Mouse (Mus musculus) lung, embryonic 15.5 days (tissue): ENCODE measurements at regions not wholly inside any gene's neighbourhood (a gene's known extent, or its start where the extent isn't known, plus 50 kb on each side); places are given as distances from the start of the nearest gene placed in this dataset.
A peak's percentile ranks its signal among the peaks of the same experiment; 100 is the strongest.

Source experiments
- ATAC-seq: fragments of 200-750 bp; cut with Nextera tagmentation; 2 replicates; pipeline ENCODE4 v1.8.0; 2017; ENCODE audit warnings: moderate number of reproducible peaks, borderline replicate concordance; ENCODE audit not compliant: low FRiP score, low TSS enrichment; ENCODE audit errors: extremely low read depth
- H3K27ac ChIP-seq: fragments of 300-500 bp; sonication (generic); 2 replicates; pipeline ENCODE4 v1.5.1; 2015; ENCODE audit warnings: moderate library complexity, mild to moderate bottlenecking, inconsistent platforms
- H3K27me3 ChIP-seq: fragments of 300-500 bp; sonication (generic); 2 replicates; pipeline ENCODE4 v1.6.1; 2015; ENCODE audit warnings: inconsistent platforms
- H3K36me3 ChIP-seq: fragments of 300-500 bp; sonication (generic); 2 replicates; pipeline ENCODE4 v1.6.1; 2015; ENCODE audit warnings: inconsistent platforms
- H3K4me1 ChIP-seq: fragments of 300-500 bp; sonication (generic); 2 replicates; pipeline ENCODE4 v1.6.1; 2015; ENCODE audit warnings: inconsistent platforms
- H3K4me2 ChIP-seq: fragments of 300-500 bp; sonication (generic); 2 replicates; pipeline ENCODE4 v1.6.1; 2015; ENCODE audit warnings: inconsistent platforms, mild to moderate bottlenecking, moderate library complexity
- H3K4me3 ChIP-seq: fragments of 300-500 bp; sonication (generic); 2 replicates; pipeline ENCODE4 v1.5.1; 2015; ENCODE audit warnings: mild to moderate bottlenecking, inconsistent platforms
- H3K9ac ChIP-seq: fragments of 300-500 bp; sonication (generic); 2 replicates; pipeline ENCODE4 v1.6.1; 2015; ENCODE audit warnings: inconsistent platforms
- H3K9me3 ChIP-seq: fragments of 300-500 bp; sonication (generic); 2 replicates; pipeline ENCODE4 v1.6.1; 2016; ENCODE audit warnings: inconsistent platforms
- WGBS: fragments of 180-500 bp; shearing (Covaris S2); methylation state at CpG from one replicate; pipeline ENCODE4 v1.1.7; 2015; 5-methylcytosine and 5-hydroxymethylcytosine counted together

GRCm38 (mm10) chr5:42987710-42988466, 245.1 kb upstream of the Cpeb2 start:
- WGBS, result 51% methylated on average over 3 of the region's 3 CpGs
- no peak overlapping the region for H3K9ac ChIP-seq
- ATAC-seq, result peak; percentile 89
- H3K4me1 ChIP-seq, result no peaks in the 10 kb centered on the region
- H3K9me3 ChIP-seq, result no peaks in the 10 kb centered on the region
- no peak overlapping the region for H3K4me2 ChIP-seq
- H3K27ac ChIP-seq, result peak overlapping the region; percentile 79
- no peaks in the 10 kb centered on the region for H3K36me3 ChIP-seq
- H3K4me3 ChIP-seq, result no peak overlapping the region
- H3K27me3 ChIP-seq, result no peaks in the 10 kb centered on the region

GRCm38 (mm10) chr5:42989287-42989686, 243.7 kb upstream of the Cpeb2 start:
- 86% methylated on average over 3 of the region's 3 CpGs for WGBS
- no peak overlapping the region for H3K4me2 ChIP-seq
- no peaks in the 10 kb centered on the region for H3K9me3 ChIP-seq
- no peaks in the 10 kb centered on the region for H3K4me1 ChIP-seq
- no peak for ATAC-seq
- H3K4me3 ChIP-seq, result no peak overlapping the region
- no peak overlapping the region for H3K9ac ChIP-seq
- H3K27me3 ChIP-seq, result no peaks in the 10 kb centered on the region
- no peaks in the 10 kb centered on the region for H3K36me3 ChIP-seq
- no peak overlapping the region for H3K27ac ChIP-seq

GRCm38 (mm10) chr5:43024006-43024593, 208.9 kb upstream of the Cpeb2 start:
- WGBS, result 56% methylated on average over 7 of the region's 7 CpGs
- ATAC-seq, result no peak

GRCm38 (mm10) chr5:43031285-43031684, 201.7 kb upstream of the Cpeb2 start:
- no peak for ATAC-seq
- H3K4me3 ChIP-seq, result no peak overlapping the region
- H3K9ac ChIP-seq, result no peak overlapping the region
- no peaks in the 10 kb centered on the region for H3K9me3 ChIP-seq
- no peak overlapping the region for H3K27ac ChIP-seq
- H3K4me1 ChIP-seq, result no peaks in the 10 kb centered on the region; the same call in 1 of the 2 replicates
- 77% methylated on average over 3 of the region's 3 CpGs for WGBS
- no peaks in the 10 kb centered on the region for H3K27me3 ChIP-seq
- H3K4me2 ChIP-seq, result no peak overlapping the region
- H3K36me3 ChIP-seq, result no peaks in the 10 kb centered on the region

More at GRCm38 (mm10) chr5:43024006-43024593, 208.9 kb upstream of the Cpeb2 start:
- H3K36me3 ChIP-seq, result no peaks in the 10 kb centered on the region
- no peak overlapping the region for H3K4me3 ChIP-seq
- H3K27ac ChIP-seq, result no peak overlapping the region
- H3K9ac ChIP-seq, result no peak overlapping the region
- H3K4me1 ChIP-seq, result no peaks in the 10 kb centered on the region
- no peaks in the 10 kb centered on the region for H3K27me3 ChIP-seq
- no peaks in the 10 kb centered on the region for H3K9me3 ChIP-seq
- no peak overlapping the region for H3K4me2 ChIP-seq

GRCm38 (mm10) chr5:43031916-43032315, 201.1 kb upstream of the Cpeb2 start:
- 64% methylated on average over 5 of the region's 5 CpGs for WGBS
- H3K27me3 ChIP-seq, result no peaks in the 10 kb centered on the region
- ATAC-seq, result no peak

GRCm38 (mm10) chr5:43034421-43034820, 198.5 kb upstream of the Cpeb2 start:
- H3K36me3 ChIP-seq, result no peaks in the 10 kb centered on the region
- H3K27me3 ChIP-seq, result no peaks in the 10 kb centered on the region
- H3K9ac ChIP-seq, result no peak overlapping the region
- ATAC-seq, result no peak
- no peak overlapping the region for H3K27ac ChIP-seq
- H3K4me2 ChIP-seq, result no peak overlapping the region
- no peak overlapping the region for H3K4me3 ChIP-seq
- H3K4me1 ChIP-seq, result no peaks in the 10 kb centered on the region; the same call in 1 of the 2 replicates
- no peaks in the 10 kb centered on the region for H3K9me3 ChIP-seq
- 76% methylated on average over 1 of the region's 1 CpGs for WGBS

More at GRCm38 (mm10) chr5:43031916-43032315, 201.1 kb upstream of the Cpeb2 start:
- Histone ChIP-seq H3K4me2 (no peak overlapping the region), H3K4me3 (no peak overlapping the region), H3K9me3 (no peaks in the 10 kb centered on the region), H3K36me3 (no peaks in the 10 kb centered on the region), H3K9ac (no peak overlapping the region), H3K27ac (no peak overlapping the region; the same call in 1 of the 2 replicates), H3K4me1 (no peaks in the 10 kb centered on the region; the same call in 1 of the 2 replicates)

- 44% methylated on average over 3 of the region's 3 CpGs for WGBS
- H3K9me3 ChIP-seq, result no peaks in the 10 kb centered on the region
- no peak overlapping the region for H3K4me2 ChIP-seq
- no peak overlapping the region for H3K27ac ChIP-seq
- no peaks in the 10 kb centered on the region for H3K36me3 ChIP-seq
- ATAC-seq, result no peak; the same call in 1 of the 2 replicates
- no peaks in the 10 kb centered on the region for H3K27me3 ChIP-seq
- no peak overlapping the region for H3K4me3 ChIP-seq
- H3K4me1 ChIP-seq, result no peaks in the 10 kb centered on the region
- H3K9ac ChIP-seq, result no peak overlapping the region
These were observed 195.4 kb upstream of the Cpeb2 start for GRCm38 (mm10) chr5:43037592-43037991.

GRCm38 (mm10) chr5:43039525-43039924, 193.4 kb upstream of the Cpeb2 start:
- ATAC-seq, result no peak
- Histone ChIP-seq H3K4me3 (no peak overlapping the region), H3K27ac (no peak overlapping the region), H3K9ac (no peak overlapping the region), H3K27me3 (no peaks in the 10 kb centered on the region), H3K4me1 (no peaks in the 10 kb centered on the region), H3K4me2 (no peak overlapping the region), H3K9me3 (no peaks in the 10 kb centered on the region), H3K36me3 (no peaks in the 10 kb centered on the region)
- WGBS, result 84% methylated on average over 3 of the region's 3 CpGs

- 74% methylated on average over 3 of the region's 3 CpGs for WGBS
- H3K9ac ChIP-seq, result no peak overlapping the region
These were observed 190.4 kb upstream of the Cpeb2 start for GRCm38 (mm10) chr5:43042585-43042984.

GRCm38 (mm10) chr5:43045860-43046259, 187.1 kb upstream of the Cpeb2 start:
- Histone ChIP-seq H3K4me1 (no peaks in the 10 kb centered on the region), H3K9me3 (no peaks in the 10 kb centered on the region), H3K36me3 (no peaks in the 10 kb centered on the region), H3K9ac (no peak overlapping the region), H3K27ac (no peak overlapping the region), H3K4me3 (no peak overlapping the region), H3K27me3 (no peaks in the 10 kb centered on the region), H3K4me2 (no peak overlapping the region)
- 71% methylated on average over 3 of the region's 3 CpGs for WGBS
- ATAC-seq, result no peak

More at GRCm38 (mm10) chr5:43042585-43042984, 190.4 kb upstream of the Cpeb2 start:
- H3K27ac ChIP-seq, result no peak overlapping the region
- no peak overlapping the region for H3K4me3 ChIP-seq
- H3K4me1 ChIP-seq, result no peaks in the 10 kb centered on the region
- ATAC-seq, result no peak
- H3K4me2 ChIP-seq, result no peak overlapping the region
- no peaks in the 10 kb centered on the region for H3K27me3 ChIP-seq
- H3K36me3 ChIP-seq, result no peaks in the 10 kb centered on the region
- no peaks in the 10 kb centered on the region for H3K9me3 ChIP-seq

GRCm38 (mm10) chr5:43047316-43047715, 185.7 kb upstream of the Cpeb2 start:
- H3K9ac ChIP-seq, result no peak overlapping the region
- no peak overlapping the region for H3K4me3 ChIP-seq
- no peaks in the 10 kb centered on the region for H3K9me3 ChIP-seq
- H3K36me3 ChIP-seq, result no peaks in the 10 kb centered on the region
- 86% methylated on average over 2 of the region's 2 CpGs for WGBS
- ATAC-seq, result no peak
- no peaks in the 10 kb centered on the region for H3K4me1 ChIP-seq
- H3K27ac ChIP-seq, result no peak overlapping the region
- H3K4me2 ChIP-seq, result no peak overlapping the region
- no peaks in the 10 kb centered on the region for H3K27me3 ChIP-seq
